Mouse (Mus musculus) forebrain, embryonic 10.5 days (tissue): ENCODE results near the gene Gm45140. TPM values are rescaled to one million over a fixed set of nuclear protein-coding genes. Genes with fewer than 3 reads are reported as not detected.
"Not testable (repeated sequence)": the region's sequence is repeated elsewhere in the genome, so short reads cannot be mapped to it uniquely, and the experiment has no call there.

ENCODE experiments used
- DNase-seq: peaks from one replicate; pipeline ENCODE4 v3.0.0-alpha.2; 2017; ENCODE audit warnings: low spot score; ENCODE audit errors: extremely low spot score
- H3K27ac ChIP-seq: fragments of 300-500 bp; sonication (generic); 2 replicates; pipeline ENCODE4 v1.5.1; 2016; ENCODE audit warnings: mild to moderate bottlenecking
- H3K27me3 ChIP-seq: fragments of 300-500 bp; sonication (generic); 2 replicates; pipeline ENCODE4 v1.6.1; 2016; ENCODE audit warnings: mild to moderate bottlenecking; ENCODE audit not compliant: poor library complexity, severe bottlenecking
- H3K36me3 ChIP-seq: fragments of 300-500 bp; sonication (generic); replicated peaks from 2 replicates; pipeline ENCODE4 v1.6.1; 2016; ENCODE audit warnings: mild to moderate bottlenecking, moderate library complexity
- H3K4me1 ChIP-seq: fragments of 300-500 bp; sonication (generic); 2 replicates; pipeline ENCODE4 v1.6.1; 2016
- H3K4me3 ChIP-seq: fragments of 300-500 bp; sonication (generic); 2 replicates; pipeline ENCODE4 v1.5.1; 2016; ENCODE audit warnings: mild to moderate bottlenecking, moderate library complexity
- H3K9me3 ChIP-seq: fragments of 300-500 bp; sonication (generic); 2 replicates; pipeline ENCODE4 v1.6.1; 2016; ENCODE audit warnings: mild to moderate bottlenecking, moderate library complexity
- WGBS: fragments of 180-500 bp; shearing (Covaris S2); methylation state at CpG from one replicate; pipeline ENCODE4 v1.1.7; 2016; 5-methylcytosine and 5-hydroxymethylcytosine counted together
- polyA plus RNA-seq: library from polyadenylated mRNA; unstranded; fragments of >200 nt; fragmentation: Nextera tagmentation; extraction: Ambion mirVana; gene quantifications from 2 replicates; pipeline ENCODE4 v1.2.1, GENCODE M21; 2016

Gm45140 gene
- polyA plus RNA-seq, 1 experiment from 2014 or later, result 2.1 TPM

DNA sequence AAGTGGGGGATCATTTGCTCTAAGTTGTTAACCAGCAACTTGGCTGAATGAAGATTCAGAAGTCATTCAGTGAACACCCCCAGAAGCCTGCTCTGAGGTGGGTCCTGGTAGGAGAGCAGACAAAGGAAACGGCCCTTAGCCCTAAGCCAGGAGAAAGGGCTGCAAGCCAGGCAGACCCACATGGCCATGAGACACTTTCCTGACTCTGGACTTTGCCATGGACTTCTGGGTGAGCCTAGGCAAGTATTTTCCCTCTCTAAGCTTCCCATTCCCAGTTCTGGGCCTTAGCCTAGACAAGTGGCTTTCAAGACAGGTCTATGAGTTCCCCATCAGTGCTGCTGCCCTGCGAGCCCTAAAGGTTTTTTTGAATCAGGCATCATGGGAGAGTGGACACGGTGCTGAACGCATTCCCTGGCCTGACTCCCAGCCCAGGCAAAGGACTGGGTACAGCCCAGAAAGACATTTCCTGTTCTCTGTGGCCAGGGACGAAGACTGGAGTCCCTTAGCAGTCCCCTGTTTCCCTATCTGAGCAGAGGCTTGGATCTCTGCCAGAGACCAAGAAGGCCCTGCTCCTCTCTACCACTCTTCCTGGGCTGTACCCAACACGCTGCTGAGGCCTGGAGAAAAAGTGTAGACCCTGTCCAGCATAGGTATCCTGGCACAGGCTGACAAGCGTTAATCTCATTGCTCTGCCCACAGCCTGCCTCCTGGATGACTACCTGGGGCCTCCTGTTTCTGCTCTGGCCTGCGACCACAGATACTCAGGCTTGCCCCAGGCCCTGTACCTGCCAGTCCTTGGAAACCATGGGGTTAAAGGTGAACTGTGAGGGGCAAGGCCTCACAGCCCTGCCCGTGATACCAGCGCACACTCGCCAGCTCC, 57.1 kb downstream of the Gm45140 start:
- WGBS, result 86% methylated on average over 11 of the region's 11 CpGs
- H3K36me3 ChIP-seq, result no peaks in the 10 kb centered on the region
- H3K27ac ChIP-seq, result no peak overlapping the region
- no peaks in the 10 kb centered on the region for H3K27me3 ChIP-seq
- H3K9me3 ChIP-seq, result peaks cover 4% of the 10 kb centered on the region; the same call in 1 of the 2 replicates
- no peak for DNase-seq
- no peak overlapping the region for H3K4me3 ChIP-seq
- no peaks in the 10 kb centered on the region for H3K4me1 ChIP-seq

DNA sequence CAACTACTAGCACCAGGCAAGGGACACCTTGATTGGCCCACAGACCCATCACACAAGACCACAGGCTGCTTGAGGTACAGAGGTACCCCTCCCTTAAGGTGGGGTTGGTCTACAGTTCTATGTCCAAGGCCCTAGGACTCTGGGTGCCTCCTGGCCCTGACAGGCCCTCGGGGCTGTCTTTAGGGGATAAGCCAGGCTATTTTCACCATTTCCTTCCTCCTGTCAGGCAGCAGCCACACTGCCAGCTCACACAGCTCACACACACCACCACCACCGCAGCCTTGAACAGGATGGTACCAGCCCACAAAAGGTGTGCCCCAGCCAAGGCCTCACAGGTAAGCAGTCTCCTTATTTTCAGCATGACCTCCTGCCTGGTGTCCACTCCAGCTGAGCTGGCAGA, 57.8 kb downstream of the Gm45140 start, which contains the start of gene Gp9:
Gene Gp9 (plus strand): TSS at position 231 of the 400 bp plus-strand sequence.
- no peak for DNase-seq
- Histone ChIP-seq H3K4me3 (no peak within 1 kb of the TSS), H3K36me3 (no peaks in the 10 kb centered on the region), H3K27me3 (no peaks in the 10 kb centered on the region), H3K4me1 (no peaks in the 10 kb centered on the region), H3K9me3 (peaks cover 4% of the 10 kb centered on the region; the same call in 1 of the 2 replicates), H3K27ac (no peak within 1 kb of the TSS)
- WGBS, result 90% methylated on average over 2 of the region's 2 CpGs

DNA sequence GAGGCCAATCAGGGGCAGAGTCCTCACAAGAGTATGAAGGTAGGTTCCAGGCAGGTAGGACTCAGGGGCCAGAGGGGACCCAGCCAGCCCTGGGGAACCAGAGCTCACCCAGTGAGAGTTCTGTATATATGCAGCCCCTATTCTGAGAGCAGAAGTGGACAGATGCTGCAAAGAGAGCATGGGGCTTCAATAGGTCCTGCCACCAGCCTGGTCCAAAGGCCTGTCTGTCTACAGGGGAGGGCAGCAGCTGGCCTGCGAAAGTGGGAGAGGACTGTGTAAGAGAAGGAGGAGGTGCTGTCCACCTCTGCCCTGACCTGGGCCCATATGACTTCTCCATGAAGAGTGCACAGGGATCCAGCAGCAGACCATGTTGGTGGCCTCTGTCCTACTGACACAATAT, 58.9 kb downstream of the Gm45140 start:
- 84% methylated on average over 1 of the region's 1 CpGs for WGBS
- Histone ChIP-seq H3K4me1 (no peaks in the 10 kb centered on the region), H3K36me3 (no peaks in the 10 kb centered on the region)

DNA sequence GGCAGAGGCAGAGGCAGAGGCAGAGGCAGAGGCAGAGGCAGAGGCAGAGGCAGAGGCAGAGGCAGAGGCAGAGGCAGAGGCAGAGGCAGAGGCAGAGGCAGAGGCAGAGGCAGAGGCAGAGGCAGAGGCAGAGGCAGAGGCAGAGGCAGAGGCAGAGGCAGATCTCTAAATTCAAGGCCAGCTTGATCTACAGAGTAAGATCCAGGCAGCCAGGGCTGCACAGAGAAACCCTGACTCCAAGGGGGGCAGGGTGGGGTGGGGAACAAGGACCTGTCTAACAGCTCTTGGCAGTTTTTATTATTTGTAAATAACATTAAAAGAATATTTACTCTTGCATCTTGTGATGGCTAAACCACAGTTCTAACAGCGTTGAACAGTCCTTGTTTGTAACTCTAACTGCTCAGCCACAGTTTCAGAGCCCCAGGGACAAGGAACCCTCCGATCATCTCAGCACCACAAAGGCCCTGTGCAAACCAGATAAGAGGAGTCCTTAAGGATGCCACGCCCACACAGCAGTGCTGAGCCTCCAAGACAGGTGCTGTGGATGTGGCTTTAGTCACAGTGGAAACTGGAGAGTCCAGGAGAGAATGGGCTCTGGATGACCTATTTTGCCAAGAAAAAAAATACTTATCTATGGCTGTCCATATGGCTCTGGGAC, 59.9 kb downstream of the Gm45140 start:
- Histone ChIP-seq H3K27ac (no peak overlapping the region), H3K36me3 (no peaks in the 10 kb centered on the region), H3K4me1 (no peaks in the 10 kb centered on the region), H3K27me3 (no peaks in the 10 kb centered on the region), H3K4me3 (no peak overlapping the region), H3K9me3 (peaks cover 4% of the 10 kb centered on the region; the same call in 1 of the 2 replicates)
- WGBS, result 73% methylated on average over 3 of the region's 3 CpGs
- no peak for DNase-seq

More for the DNA sequence above, 58.9 kb downstream of the Gm45140 start:
- DNase-seq, result no peak
- Histone ChIP-seq H3K9me3 (peaks cover 4% of the 10 kb centered on the region; the same call in 1 of the 2 replicates), H3K27me3 (no peaks in the 10 kb centered on the region), H3K27ac (peak overlapping the region; percentile 27), H3K4me3 (no peak overlapping the region)

DNA sequence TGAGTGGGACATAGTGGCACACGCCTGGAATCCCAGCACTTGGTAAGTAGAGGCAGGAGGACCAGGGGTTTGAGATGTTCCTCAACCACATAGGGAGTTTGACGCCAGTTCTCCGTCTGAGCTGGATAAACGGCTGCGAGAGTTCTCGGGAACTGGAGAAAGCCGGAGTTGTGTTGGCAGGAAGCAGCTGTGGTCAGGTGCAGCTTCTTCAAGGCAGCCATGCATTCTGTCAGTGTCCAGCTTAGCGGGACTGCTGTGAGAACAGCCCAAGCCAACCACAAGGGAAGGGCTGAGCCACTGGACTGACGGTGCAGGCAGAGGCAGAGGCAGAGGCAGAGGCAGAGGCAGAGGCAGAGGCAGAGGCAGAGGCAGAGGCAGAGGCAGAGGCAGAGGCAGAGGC, 60.7 kb downstream of the Gm45140 start:
- no peak overlapping the region for H3K4me3 ChIP-seq
- WGBS, result 91% methylated on average over 9 of the region's 9 CpGs
- no peak for DNase-seq

DNA sequence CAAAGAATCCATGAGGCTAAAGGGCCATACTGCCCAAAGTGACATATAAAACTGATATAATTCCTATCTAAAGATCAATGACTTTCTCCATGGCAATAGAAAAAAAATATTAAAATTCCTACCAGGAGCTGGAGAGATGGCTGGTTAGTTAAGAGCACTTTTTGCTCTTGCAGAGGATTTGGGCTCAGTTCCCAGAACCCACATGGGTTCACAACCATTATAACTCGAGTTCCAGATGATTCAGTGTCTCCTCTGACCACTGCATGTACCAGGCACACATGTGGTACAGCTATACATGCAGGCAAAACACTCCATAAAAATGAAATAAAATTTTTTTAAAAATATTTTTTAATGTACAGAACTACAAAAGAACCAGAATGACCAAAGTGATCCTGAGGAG, 61.1 kb downstream of the Gm45140 start:
- Histone ChIP-seq H3K4me1 (no peaks in the 10 kb centered on the region), H3K9me3 (peaks cover 4% of the 10 kb centered on the region; the same call in 1 of the 2 replicates), H3K4me3 (no peak overlapping the region), H3K27ac (no peak overlapping the region), H3K36me3 (no peaks in the 10 kb centered on the region), H3K27me3 (no peaks in the 10 kb centered on the region)
- WGBS, result 59% methylated on average over 1 of the region's 1 CpGs
- DNase-seq, result no peak

More for the DNA sequence above, 60.7 kb downstream of the Gm45140 start:
- H3K9me3 ChIP-seq, result peaks cover 4% of the 10 kb centered on the region; the same call in 1 of the 2 replicates
- H3K4me1 ChIP-seq, result no peaks in the 10 kb centered on the region
- no peaks in the 10 kb centered on the region for H3K27me3 ChIP-seq
- H3K36me3 ChIP-seq, result no peaks in the 10 kb centered on the region
- no peak overlapping the region for H3K27ac ChIP-seq

DNA sequence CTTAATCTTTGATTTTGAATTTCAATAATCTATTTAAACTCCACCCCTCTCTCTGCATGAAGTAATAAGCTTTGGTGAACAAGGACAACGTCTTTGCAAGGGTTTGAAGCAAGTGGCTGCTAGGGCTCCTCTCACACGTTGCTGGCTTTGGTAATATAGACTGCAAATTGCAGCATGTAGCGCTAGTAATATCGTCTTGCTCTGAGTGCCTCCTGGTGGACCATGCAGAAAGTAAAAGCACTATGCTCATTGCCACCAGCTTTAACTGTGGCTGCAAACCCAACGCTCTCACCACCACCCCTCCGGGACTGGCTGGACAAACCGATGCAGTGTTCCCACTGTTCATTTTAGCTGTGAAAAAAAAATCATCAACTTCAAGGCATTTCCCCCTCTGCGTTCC, 65.0 kb downstream of the Gm45140 start:
- H3K27me3 ChIP-seq, result no peaks in the 10 kb centered on the region
- no peaks in the 10 kb centered on the region for H3K4me1 ChIP-seq
- no peak overlapping the region for H3K4me3 ChIP-seq
- H3K36me3 ChIP-seq, result no peaks in the 10 kb centered on the region
- H3K27ac ChIP-seq, result no peak overlapping the region
- WGBS, result 62% methylated on average over 8 of the region's 8 CpGs
- DNase-seq, result no peak
- H3K9me3 ChIP-seq, result peaks cover 4% of the 10 kb centered on the region; the same call in 1 of the 2 replicates

DNA sequence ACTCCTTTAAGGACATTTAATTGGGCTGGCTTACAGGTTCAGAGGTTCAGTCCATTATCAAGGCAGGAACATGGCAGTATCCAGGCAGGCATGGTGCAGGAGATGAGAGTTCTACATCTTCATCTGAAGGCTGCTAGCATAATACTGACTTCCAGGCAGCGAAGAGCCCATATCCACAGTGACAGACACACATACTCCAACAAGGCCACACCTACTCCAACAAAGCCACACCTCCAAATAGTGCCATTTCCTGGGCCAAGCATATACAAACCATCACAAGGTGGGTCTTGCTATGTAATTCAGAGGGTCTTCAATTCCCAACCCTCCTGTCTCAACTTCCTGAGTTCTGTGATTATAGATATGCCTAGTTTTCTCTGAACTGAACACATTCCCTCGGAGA, 71.3 kb downstream of the Gm45140 start:
- H3K4me1 ChIP-seq, DNase-seq, H3K27ac ChIP-seq, H3K36me3 ChIP-seq, H3K9me3 ChIP-seq, H3K4me3 ChIP-seq, H3K27me3 ChIP-seq: not testable (repeated sequence)
- 98% methylated on average over 2 of the region's 2 CpGs for WGBS

DNA sequence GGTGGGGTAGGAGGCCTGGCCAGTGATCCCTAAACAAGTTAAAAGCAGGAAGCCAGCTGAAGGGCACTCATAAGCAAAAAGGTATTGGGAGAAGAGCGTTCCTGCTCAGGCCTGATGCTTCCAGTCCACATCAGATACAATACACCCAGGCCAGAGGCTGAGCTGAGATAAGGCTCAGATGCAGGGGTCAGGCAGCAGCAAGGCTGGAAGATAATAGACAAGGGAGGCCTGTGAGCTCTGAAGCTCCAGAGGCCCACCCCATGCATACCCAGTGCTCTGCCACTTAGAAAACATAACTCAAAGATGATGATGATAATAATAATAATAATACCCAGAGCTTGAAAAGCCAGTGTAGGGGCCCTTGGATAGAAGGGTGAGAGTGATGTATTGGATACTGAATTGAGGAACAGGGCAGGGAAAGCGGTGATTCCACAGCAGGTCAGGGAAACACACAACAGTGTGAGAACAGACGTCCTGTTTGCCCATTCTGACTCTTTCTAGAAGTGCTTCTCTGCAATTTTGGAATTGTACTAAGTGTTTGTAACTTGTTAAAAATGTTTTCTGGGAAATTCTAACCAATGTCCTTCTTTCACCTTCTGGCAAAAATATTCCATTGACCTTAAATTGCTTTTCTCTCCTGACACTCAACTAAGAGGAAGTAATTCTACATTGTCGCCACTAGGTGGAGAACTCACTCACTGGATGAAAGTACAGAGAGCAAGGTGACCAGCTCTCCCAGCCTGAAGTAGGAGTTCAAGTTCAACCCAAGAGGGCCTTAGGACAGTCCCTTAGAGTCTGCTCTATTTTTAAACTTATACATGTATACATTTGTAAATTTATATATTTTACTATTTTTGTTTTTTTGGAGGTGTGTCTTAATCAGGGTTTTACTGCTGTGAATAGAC, 72.0 kb downstream of the Gm45140 start:
- Histone ChIP-seq H3K4me1 (no peaks in the 10 kb centered on the region), H3K27me3 (no peaks in the 10 kb centered on the region), H3K27ac (peak overlapping the region; percentile 25; the same call in 1 of the 2 replicates), H3K36me3 (no peaks in the 10 kb centered on the region), H3K9me3 (no peaks in the 10 kb centered on the region; the same call in 1 of the 2 replicates), H3K4me3 (no peak overlapping the region)
- WGBS, result 73% methylated on average over 4 of the region's 4 CpGs
- no peak for DNase-seq

DNA sequence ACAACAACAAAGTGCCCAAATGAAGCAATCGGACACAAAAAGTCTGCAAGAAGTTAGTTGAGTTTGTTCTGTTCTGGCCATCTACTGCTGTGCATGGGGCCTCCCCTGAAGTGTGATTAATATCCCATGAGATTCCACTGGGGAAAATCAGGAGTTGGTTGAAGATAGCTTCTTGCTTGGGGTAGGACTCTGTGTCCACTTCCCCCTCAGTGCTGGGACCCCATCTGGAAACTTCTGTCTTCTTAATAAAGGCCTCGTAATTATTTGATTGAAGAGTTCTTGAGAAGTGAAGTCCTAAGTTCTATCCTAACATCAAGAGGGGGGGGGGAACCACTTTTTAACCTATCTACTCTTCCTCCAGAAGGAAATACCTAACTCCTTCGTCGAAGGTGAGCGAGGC, 73.4 kb downstream of the Gm45140 start:
- Histone ChIP-seq H3K36me3 (no peaks in the 10 kb centered on the region), H3K27me3 (no peaks in the 10 kb centered on the region), H3K27ac (no peak overlapping the region), H3K4me1 (no peaks in the 10 kb centered on the region), H3K4me3 (no peak overlapping the region), H3K9me3 (no peaks in the 10 kb centered on the region)
- DNase-seq, result no peak
- WGBS, result 88% methylated on average over 5 of the region's 5 CpGs

DNA sequence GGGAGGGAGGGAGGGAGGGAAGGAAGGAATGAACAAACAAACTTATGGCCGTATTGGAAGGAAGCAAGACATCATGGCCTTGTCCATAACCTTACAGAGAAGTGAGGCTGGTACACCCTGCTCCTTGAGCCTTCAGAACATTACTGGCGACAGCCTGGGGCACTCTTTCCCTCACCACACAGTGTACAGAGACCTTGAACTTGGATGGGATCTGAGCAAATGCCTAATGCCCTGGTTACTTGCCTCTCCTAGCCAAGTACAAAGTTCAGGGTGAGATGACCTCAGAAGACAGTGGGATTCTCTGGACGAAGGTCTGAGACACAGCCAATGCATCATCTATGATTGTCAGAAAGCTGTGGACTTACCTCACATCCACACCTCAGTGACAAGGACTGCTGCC, 75.7 kb downstream of the Gm45140 start:
- H3K27ac ChIP-seq, result no peak overlapping the region
- H3K9me3 ChIP-seq, result no peaks in the 10 kb centered on the region
- no peaks in the 10 kb centered on the region for H3K27me3 ChIP-seq
- H3K36me3 ChIP-seq, result no peaks in the 10 kb centered on the region
- H3K4me3 ChIP-seq, result no peak overlapping the region
- no peak for DNase-seq
- no peaks in the 10 kb centered on the region for H3K4me1 ChIP-seq
- 72% methylated on average over 3 of the region's 3 CpGs for WGBS

DNA sequence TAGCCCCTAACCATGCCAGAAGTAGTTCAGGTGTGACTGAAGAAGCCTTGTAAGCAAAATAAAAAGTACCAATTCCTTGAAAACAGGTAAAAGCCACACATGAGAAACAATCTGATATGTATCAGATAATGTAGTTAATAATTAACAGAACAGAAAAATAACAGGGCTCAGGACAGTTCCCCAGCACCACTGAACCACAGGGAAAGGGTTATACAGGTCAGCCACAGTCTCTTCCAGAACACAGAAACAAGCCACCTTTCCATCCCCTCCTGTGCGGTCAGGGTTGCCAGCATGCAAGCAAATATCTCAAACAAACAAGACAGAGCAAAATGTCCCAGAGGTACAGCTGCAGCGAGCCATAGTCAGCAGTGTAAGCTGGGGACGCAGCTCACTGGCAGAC, 76.2 kb downstream of the Gm45140 start:
- Histone ChIP-seq H3K4me1 (no peaks in the 10 kb centered on the region), H3K27me3 (no peaks in the 10 kb centered on the region), H3K36me3 (no peaks in the 10 kb centered on the region), H3K9me3 (no peaks in the 10 kb centered on the region), H3K4me3 (no peak overlapping the region), H3K27ac (no peak overlapping the region)
- no peak for DNase-seq
- WGBS, result 83% methylated on average over 3 of the region's 3 CpGs
